Mouse (Mus musculus): ENCODE results near the gene Mrpl23.

The Mrpl23 gene

GRCm38 (mm10) chr7:142574826-142575351 lies 42.4 kb downstream of the Mrpl23 start:
- no peak for DNase-seq (ENCODE audit: low spot score in 2 of 2)

GRCm38 (mm10) chr7:142575491-142575890 lies 43.0 kb downstream of the Mrpl23 start:
- DNase-seq (ENCODE audit: low spot score in 2 of 2): no peak

GRCm38 (mm10) chr7:142575971-142576370 lies 43.5 kb downstream of the Mrpl23 start:
- DNase-seq (ENCODE audit: low spot score in 2 of 2): no peak

- DNase-seq (ENCODE audit: low spot score in 2 of 2): no peak
These were observed 44.2 kb downstream of the Mrpl23 start for GRCm38 (mm10) chr7:142576472-142577326.

GRCm38 (mm10) chr7:142577806-142578423 lies 45.4 kb downstream of the Mrpl23 start:
- DNase-seq (ENCODE audit: low spot score in 2 of 2): no peak

GRCm38 (mm10) chr7:142579069-142579468 lies 46.6 kb downstream of the Mrpl23 start:
- no peak for DNase-seq (ENCODE audit: low spot score in 2 of 2)

- DNase-seq (ENCODE audit: low spot score in 2 of 2): peak; percentile 31 to 39
These were observed 47.8 kb downstream of the Mrpl23 start for GRCm38 (mm10) chr7:142580121-142580879.

GRCm38 (mm10) chr7:142581186-142581585 lies 48.7 kb downstream of the Mrpl23 start:
- DNase-seq (ENCODE audit: low spot score in 2 of 2): no peak

GRCm38 (mm10) chr7:142581656-142582228 lies 49.3 kb downstream of the Mrpl23 start:
- DNase-seq (ENCODE audit: low spot score in 2 of 2): peak; percentile 23 to 27

GRCm38 (mm10) chr7:142584882-142585281 lies 52.4 kb downstream of the Mrpl23 start:
- DNase-seq (ENCODE audit: low spot score in 2 of 2): no peak

- no peak for DNase-seq (ENCODE audit: low spot score in 2 of 2)
These were observed 53.4 kb downstream of the Mrpl23 start for GRCm38 (mm10) chr7:142585890-142586289.

GRCm38 (mm10) chr7:142588282-142588941 lies 55.9 kb downstream of the Mrpl23 start:
- no peak for DNase-seq (ENCODE audit: low spot score in 2 of 2)

Data from frontal cortex, postnatal 25 days (tissue).